Mouse (Mus musculus) bone marrow macrophage, adult 2 months (primary cell): ENCODE results near the gene Ppid.

ENCODE experiments used
- CTCF ChIP-seq: IDR thresholded peaks from 2 replicates; pipeline ENCODE4 v1.5.1; 2012; ENCODE audit warnings: low read depth, mild to moderate bottlenecking, low read length, moderate library complexity
- POLR2A ChIP-seq: IDR thresholded peaks from 2 replicates; pipeline ENCODE4 v1.6.1; 2012; ENCODE audit warnings: mild to moderate bottlenecking, low read depth, low read length, borderline replicate concordance

DNA sequence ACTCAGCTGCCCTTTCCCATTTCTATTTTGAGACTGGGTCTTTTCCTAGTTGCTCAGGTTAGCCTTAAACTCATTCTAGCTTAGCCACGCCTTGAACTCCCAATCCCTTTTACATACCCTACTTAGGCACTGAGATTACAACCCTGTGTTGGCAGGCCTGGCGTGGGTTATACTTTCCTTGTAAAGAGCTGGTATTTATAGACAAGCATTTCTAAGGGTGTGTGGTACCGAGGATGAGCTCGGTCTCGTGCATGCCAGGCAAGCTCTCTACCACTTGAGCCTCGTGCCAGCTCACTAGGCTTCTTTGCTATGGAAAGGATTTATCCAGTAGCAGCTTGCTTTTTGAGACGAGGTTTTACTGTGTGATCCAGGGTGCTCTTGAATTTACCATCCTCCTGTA, 4.3 kb downstream of the Ppid start:
- no peak for TF ChIP-seq CTCF
- no peak for TF ChIP-seq POLR2A
